Mouse (Mus musculus) adrenal gland, postnatal 36 days (tissue): ENCODE data around the gene Nek6. TPM values are rescaled to one million over a fixed set of nuclear protein-coding genes. Genes with fewer than 3 reads are reported as not detected.

Experiments
- DNase-seq, 2 experiments: peaks; one replicate each; pipeline ENCODE4 v3.0.0; 2021; ENCODE audit warnings: mixed read lengths in 1 of 2
- long read RNA-seq, 2 experiments: library from polyadenylated mRNA; stranded (forward); transcript quantifications; one replicate each; pipeline ENCODE4 v2.0.0; 2021; ENCODE audit warnings: borderline sequencing depth in 2 of 2
- total RNA-seq, 2 experiments: library from RNA; stranded (reverse); gene quantifications; 2 replicates each; pipeline ENCODE4 v1.2.3; 2021

Nek6 gene
- 10 to 100 TPM in 1 of 2 experiments, 1 to 10 TPM in 1; 9.2 to 22.3 TPM for total RNA-seq
- long read RNA-seq, experiment 1, full-length matches to known transcripts, result 17 of 24 reads
- long read RNA-seq, experiment 1, partial matches to known transcripts, result 3 of 24 reads
- long read RNA-seq, experiment 1, other reads (novel, unspliced or antisense), result 4 of 24 reads
- long read RNA-seq, experiment 2, full-length matches to known transcripts, result 6 of 8 reads
- long read RNA-seq, experiment 2, partial matches to known transcripts, result 1 of 8 reads
- long read RNA-seq, experiment 2, other reads (novel, unspliced or antisense), result 1 of 8 reads

- DNase-seq, result peak; percentile 69 to 84
These were observed at the start of gene Nek6 for GRCm38 (mm10) chr2:38511487-38512307. Gene Nek6, plus strand, starts transcription at chr2:38511643.

GRCm38 (mm10) chr2:38462323-38462722 lies 49.1 kb upstream of the Nek6 start:
- no peak for DNase-seq

- DNase-seq, result no peak
These were observed 42.6 kb upstream of the Nek6 start for GRCm38 (mm10) chr2:38468845-38469244.

GRCm38 (mm10) chr2:38471745-38472144 lies 39.7 kb upstream of the Nek6 start:
- peak; percentile 57 to 62 for DNase-seq

GRCm38 (mm10) chr2:38472829-38473228 lies 38.6 kb upstream of the Nek6 start:
- no peak for DNase-seq

- DNase-seq, result no peak
These were observed 34.5 kb upstream of the Nek6 start for GRCm38 (mm10) chr2:38476871-38477496.

GRCm38 (mm10) chr2:38477497-38477873 lies 34.0 kb upstream of the Nek6 start:
- no peak for DNase-seq

GRCm38 (mm10) chr2:38478683-38479082 lies 32.8 kb upstream of the Nek6 start:
- no peak for DNase-seq

- DNase-seq, result no peak
These were observed 31.9 kb upstream of the Nek6 start for GRCm38 (mm10) chr2:38479541-38479940.

GRCm38 (mm10) chr2:38481166-38481778 lies 30.2 kb upstream of the Nek6 start:
- DNase-seq, result peak; percentile 7 to 35

- no peak for DNase-seq
These were observed 29.3 kb upstream of the Nek6 start for GRCm38 (mm10) chr2:38482122-38482521.

- no peak for DNase-seq
These were observed 28.3 kb upstream of the Nek6 start for GRCm38 (mm10) chr2:38483058-38483704.

- DNase-seq, result no peak
These were observed 26.9 kb upstream of the Nek6 start for GRCm38 (mm10) chr2:38484556-38484955.

GRCm38 (mm10) chr2:38485409-38485808 lies 26.0 kb upstream of the Nek6 start:
- DNase-seq, result no peak

- DNase-seq, result peak; percentile 87 to 89
These were observed 25.2 kb upstream of the Nek6 start for GRCm38 (mm10) chr2:38485957-38486931.

GRCm38 (mm10) chr2:38497594-38497993 lies 13.8 kb upstream of the Nek6 start:
- DNase-seq, result no peak

GRCm38 (mm10) chr2:38501606-38502005 lies 9.8 kb upstream of the Nek6 start:
- no peak for DNase-seq

GRCm38 (mm10) chr2:38502123-38502522 lies 9.3 kb upstream of the Nek6 start:
- DNase-seq, result no peak

GRCm38 (mm10) chr2:38502747-38503146 lies 8.7 kb upstream of the Nek6 start:
- no peak for DNase-seq

GRCm38 (mm10) chr2:38504311-38504710 lies 7.1 kb upstream of the Nek6 start:
- DNase-seq, result no peak

- DNase-seq, result no peak
These were observed 4.3 kb upstream of the Nek6 start for GRCm38 (mm10) chr2:38507181-38507580.
